Mouse (Mus musculus) c-Kit-positive CD71-negative TER-119-negative erythroid progenitor cells, embryonic 14.5 days (primary cell): ENCODE results near the gene Il4ra.

Experiments
- DNase-seq: peaks from one replicate; pipeline ENCODE4 v3.0.0-alpha.2; 2013; ENCODE audit warnings: low read depth

Il4ra gene

DNA sequence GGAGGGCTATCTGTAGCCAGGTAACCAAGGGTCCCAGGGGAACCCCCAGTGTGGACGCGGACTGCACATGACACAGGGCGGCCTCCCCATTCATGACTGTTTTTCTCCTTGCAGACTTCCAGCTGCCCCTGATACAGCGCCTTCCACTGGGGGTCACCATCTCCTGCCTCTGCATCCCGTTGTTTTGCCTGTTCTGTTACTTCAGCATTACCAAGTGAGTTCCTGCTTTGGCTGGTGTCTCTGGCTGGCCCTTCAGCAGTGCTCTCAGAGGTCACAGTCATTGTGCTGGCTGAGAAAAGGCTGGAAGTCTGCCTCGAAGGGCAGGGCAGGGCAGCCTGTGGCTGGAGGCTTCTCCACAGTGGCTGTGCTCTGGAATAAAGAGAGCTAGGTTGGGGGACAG lies 20.8 kb downstream of the Il4ra start:
- DNase-seq = no peak

DNA sequence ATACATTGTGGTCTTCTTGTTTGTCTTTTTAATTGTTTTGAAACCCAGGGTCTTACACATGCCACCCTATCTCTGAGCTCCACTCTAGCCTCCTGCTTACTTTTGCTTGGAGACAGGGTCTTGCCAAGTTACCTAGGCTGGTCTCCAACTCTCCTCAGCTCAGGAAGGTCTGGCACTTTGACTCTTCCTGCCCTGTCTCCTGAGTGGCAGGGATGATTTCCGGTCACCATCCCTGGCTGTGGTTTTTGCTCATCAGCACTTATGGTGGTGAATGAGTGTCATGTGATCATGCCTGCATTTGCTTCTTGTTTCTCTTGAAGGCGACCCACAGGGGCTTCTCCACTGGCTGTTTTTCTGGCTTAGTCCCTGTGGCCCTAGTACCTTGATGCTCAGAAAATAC lies 21.9 kb downstream of the Il4ra start:
- no peak for DNase-seq

GRCm38 (mm10) chr7:125574832-125575231 lies 22.9 kb downstream of the Il4ra start:
- DNase-seq = no peak

DNA sequence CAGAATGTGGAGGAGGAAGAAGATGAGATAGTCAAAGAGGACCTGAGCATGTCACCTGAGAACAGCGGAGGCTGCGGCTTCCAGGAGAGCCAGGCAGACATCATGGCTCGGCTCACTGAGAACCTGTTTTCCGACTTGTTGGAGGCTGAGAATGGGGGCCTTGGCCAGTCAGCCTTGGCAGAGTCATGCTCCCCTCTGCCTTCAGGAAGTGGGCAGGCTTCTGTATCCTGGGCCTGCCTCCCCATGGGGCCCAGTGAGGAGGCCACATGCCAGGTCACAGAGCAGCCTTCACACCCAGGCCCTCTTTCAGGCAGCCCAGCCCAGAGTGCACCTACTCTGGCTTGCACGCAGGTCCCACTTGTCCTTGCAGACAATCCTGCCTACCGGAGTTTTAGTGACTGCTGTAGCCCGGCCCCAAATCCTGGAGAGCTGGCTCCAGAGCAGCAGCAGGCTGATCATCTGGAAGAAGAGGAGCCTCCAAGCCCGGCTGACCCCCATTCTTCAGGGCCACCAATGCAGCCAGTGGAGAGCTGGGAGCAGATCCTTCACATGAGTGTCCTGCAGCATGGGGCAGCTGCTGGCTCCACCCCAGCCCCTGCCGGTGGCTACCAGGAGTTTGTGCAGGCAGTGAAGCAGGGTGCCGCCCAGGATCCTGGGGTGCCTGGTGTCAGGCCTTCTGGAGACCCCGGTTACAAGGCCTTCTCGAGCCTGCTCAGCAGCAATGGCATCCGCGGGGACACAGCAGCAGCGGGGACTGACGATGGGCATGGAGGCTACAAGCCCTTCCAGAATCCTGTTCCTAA lies 24.0 kb downstream of the Il4ra start:
- DNase-seq = no peak

DNA sequence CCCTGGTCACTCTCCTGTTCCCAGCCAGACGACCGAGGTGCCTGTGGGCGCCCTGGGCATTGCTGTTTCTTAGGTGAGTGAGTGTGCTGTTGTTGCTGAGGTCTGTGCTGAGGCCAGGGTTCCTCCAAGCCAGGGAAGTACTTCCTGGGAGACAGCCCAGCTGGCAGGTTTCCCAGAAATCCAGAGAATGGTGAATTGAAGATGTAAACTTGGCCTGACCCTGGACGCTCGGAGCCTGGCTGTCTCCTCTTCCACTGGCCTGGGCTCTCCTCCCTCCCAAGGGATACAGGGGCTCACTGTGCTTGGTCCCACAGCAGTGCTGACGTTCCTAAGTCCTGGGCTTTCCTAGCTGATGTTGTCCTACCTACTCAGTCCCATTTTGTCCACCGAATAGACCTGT lies 25.1 kb downstream of the Il4ra start:
- DNase-seq = no peak

DNA sequence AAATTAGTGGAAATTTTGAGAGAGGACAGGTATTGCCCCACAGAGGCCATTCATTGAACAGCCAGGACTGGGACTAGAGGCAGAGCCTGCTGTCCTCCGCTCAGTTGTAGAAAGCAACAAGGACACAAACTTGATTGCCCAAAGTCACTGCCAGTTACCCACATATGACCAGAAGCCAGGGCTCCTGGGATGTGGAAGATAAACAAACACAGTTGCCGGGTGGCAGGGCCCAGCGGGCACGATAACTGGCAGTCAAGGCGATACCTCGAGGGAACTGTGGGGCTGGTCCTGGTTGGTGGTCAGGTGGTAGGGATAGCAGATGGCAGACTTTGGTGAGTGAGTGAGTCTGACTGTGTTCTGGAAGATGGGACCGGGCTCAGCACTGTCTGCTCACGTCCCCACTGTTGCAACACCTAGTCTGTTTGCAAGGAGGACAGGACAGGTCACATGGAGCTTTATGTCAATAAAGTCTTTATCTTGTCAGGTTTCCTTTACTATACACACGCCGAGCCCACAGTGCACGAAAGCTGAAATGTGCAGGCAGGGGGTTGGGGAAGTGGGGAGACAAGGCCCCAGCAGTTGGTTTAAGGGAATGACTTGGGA lies 25.7 kb downstream of the Il4ra start:
- DNase-seq = no peak

- no peak for DNase-seq
These were observed 26.2 kb downstream of the Il4ra start for GRCm38 (mm10) chr7:125578106-125578505.

GRCm38 (mm10) chr7:125579545-125580219 lies 27.8 kb downstream of the Il4ra start:
- no peak for DNase-seq

DNA sequence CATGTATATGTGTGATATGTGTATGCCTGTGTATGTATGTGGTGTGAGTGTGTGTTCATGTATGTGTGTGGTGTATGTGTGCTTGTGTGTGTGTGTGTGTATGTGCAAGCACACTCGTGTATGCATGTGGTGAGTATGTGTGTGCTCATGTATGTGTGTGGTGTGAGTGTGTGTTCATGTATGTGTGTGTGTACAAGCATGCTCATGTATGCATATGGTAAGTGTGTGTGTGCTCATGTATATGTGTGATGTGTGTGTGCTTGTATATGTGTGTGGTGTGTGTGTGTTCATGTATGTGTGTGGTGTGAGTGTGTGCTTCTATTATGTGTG lies 28.3 kb downstream of the Il4ra start:
- DNase-seq = no peak

DNA sequence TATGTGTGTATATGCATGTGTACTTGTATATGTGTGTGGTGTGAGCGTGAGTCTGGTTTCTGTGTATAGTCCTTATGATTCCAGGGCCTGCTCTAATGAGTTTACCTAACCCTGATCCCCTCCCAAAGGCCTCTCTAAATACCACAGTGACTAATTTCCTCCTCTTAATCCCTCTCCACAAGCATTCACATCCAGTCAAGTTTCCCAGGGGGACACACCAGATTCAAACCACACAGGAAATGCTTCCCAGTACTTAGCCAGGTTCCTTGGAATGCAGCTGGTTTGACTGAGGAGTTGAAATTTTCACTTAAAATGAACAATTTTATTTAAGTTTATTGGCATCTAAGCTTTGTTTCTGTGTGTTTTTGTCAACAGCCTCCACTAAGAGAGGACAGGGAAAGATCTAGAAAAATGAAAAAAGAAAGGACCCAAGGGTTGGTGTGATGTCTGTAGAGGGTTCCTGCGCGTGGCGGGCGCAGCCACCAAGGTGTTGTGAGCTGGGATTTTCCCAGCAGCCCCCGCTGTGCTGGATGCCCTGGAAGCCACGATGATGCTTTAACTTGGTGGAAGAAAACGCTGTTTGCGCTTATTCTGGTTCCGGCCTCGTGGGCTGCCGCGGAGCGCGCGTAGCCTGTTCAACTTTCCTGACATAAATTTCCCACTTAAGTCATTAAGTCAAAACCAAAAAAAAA lies 28.9 kb downstream of the Il4ra start:
- DNase-seq = no peak

DNA sequence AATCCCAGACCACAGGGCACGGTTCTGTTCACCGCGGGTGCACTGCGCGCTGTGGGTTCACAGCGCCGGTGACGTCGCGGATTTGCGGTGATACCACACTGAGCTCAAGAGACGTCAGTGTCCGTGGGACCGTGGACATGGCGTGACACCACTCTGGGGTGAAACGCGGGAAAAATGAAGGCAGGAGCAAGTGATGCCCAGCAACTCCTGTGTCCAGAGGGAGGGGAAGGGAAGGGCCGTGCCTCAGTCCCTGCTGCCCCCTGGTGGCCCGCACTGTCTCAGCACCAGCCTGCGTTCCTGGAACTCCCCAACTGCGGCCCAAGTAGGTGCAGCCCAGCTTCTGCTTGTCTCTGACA lies 29.4 kb downstream of the Il4ra start:
- peak; percentile 57 for DNase-seq

- no peak for DNase-seq
These were observed 31.5 kb downstream of the Il4ra start for GRCm38 (mm10) chr7:125583325-125584004.

DNA sequence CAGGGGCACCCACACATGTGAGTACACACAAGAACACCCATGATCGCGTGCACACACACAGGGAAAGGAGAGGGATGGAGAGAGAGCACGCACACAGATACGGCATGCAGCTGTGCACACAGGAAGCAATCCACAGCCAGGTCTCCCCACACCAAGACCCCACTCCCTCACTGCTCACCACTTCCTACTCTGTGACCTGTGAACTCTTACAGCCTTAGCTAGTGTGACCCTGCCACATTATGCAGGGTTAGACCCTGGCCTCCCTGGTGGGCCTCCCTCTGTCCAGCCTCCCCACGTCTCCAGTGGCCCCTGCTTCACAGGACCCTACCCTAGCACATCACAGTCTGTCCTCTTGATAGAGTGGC lies 32.1 kb downstream of the Il4ra start:
- no peak for DNase-seq

DNA sequence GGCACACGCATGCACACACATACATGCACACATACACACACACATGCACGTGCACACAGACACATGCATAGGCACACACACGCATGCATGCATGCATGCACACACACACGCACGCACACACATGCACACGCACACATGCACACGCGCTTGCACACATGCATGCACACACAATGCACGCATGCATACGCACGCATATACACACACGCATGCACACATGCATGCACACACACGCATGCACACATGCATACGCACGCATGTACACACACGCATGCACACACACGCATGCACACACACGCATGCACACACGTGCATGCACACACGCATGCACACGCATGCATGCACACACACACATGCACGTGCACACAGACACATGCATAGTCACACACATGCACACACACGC lies 34.4 kb downstream of the Il4ra start:
- DNase-seq = no peak

- DNase-seq = no peak
These were observed 36.8 kb downstream of the Il4ra start for GRCm38 (mm10) chr7:125588721-125589120.

GRCm38 (mm10) chr7:125589896-125590295 lies 38.0 kb downstream of the Il4ra start:
- DNase-seq = no peak

GRCm38 (mm10) chr7:125593831-125594230 lies 41.9 kb downstream of the Il4ra start:
- DNase-seq = no peak

DNA sequence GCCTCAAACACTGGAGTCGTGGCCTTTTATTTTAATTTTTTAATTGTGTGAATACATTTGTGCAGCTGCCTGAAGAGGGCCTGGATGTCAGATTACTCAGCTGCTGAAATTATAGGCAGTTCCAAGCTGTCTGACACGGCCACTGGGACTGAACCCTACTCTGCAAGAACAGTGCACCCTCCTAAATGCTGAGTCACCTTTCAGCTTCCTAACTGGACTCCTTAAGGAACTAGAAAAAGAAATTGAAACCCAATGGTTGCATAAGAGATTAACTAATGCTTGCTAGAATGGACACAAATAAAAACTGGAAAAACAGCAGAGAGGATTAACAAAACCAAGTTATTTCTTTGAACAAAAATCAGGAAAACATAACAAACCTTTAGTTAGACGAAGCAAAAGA lies 44.5 kb downstream of the Il4ra start:
- DNase-seq = no peak

- no peak for DNase-seq
These were observed 45.2 kb downstream of the Il4ra start for GRCm38 (mm10) chr7:125597083-125597482.

- DNase-seq = no peak
These were observed 45.8 kb downstream of the Il4ra start for GRCm38 (mm10) chr7:125597516-125598347.

DNA sequence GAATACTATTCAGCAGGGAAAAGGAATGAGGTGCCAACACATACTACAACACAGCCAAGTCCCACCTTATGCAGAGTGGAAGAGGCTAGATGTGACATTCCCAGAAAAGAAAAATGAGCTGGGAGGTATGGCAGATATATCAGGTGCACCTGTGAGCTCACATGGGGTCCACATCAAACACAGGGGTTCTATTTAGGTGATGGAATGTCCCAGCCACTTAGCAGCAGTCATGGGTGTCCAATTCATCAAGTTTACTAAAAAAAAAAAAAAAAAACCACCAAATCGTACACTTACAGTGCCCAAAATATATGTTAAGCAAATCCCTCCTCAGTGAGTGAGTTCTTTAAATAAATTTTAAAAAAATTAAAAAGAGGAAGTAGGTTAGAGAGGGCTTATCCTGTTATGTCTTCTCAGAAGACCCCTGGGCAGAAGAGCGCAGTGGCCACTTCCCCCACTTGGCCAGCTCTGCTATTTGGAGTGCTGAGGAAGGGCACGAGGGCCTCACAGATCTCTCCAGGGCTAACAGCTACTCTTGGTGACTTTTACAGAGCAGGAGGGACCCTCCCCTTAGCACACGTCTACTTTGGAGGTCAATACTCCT lies 47.6 kb downstream of the Il4ra start:
- DNase-seq = no peak
